Mouse (Mus musculus) heart, adult 2 months (tissue): Measurements from ENCODE around the gene Mrpl38.
A peak's percentile ranks its signal among the peaks of the same experiment; 100 is the strongest.

Experiments used
- CTCF ChIP-seq: fragments of 200-600 bp; IDR thresholded peaks from 2 replicates; pipeline ENCODE4 v1.8.1; 2022; ENCODE audit warnings: antibody characterized with exemption, mild to moderate bottlenecking, moderate library complexity
- EP300 ChIP-seq: fragments of 200-500 bp; IDR thresholded peaks from 2 replicates; pipeline ENCODE4 v1.6.1; 2011; ENCODE audit warnings: low read depth, low read length, control low read depth; ENCODE audit not compliant: insufficient read depth

DNA sequence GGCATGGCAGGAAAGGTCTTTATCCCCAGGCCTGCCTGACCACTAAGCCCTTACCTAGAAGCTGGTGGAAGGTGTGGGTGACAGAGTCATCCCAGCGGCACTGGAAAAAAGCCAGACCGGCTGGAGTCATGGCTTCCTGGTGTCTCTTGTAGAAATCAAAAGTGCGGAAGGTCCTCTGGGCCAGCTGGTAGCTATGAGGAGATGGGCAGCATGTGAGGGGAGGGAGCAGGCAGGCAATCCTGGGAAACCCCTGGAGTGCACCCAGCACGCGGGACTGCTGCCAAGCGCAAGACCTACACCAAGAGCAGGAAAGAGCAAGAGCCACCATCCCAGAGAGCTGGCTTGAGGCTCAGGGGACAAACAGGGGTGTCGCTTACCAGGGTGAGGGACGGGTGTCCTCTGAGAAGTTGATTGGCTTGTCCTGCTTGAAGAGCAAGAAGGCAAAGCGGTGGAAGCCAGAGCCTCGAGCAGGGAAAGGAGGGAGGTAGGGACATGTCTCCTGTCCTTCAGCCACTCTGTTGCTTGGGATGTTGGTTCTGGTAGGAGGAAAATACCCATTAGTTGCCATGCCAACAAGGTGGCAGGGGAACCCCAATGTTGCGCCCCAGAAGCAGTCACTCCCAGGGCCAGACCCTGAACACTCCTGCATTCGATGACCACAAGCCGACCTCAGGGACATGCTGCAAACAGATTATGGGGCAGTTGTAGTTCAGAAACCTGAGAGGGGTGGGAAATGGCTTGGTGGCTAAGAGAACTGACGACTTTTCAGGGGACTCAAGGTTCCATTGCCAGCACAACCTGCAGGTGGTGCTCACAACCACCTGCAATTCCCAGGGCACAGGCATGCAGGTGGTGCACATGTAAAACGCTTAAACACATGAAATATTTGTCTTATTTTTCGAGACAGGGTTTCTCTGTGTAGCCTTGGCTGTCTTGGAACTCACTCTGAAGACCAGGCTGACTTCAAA, 6.0 kb downstream of the Mrpl38 start:
- TF ChIP-seq CTCF, result peak; percentile 8; the same call in 1 of the 2 replicates
- TF ChIP-seq EP300, result no peak
